Comparison of ENCODE assay signal across 8 mouse cellular contexts in genomic region chr16:91485841-91486240, GRCm38 (mm10). TPM values are rescaled to one million over a fixed set of nuclear protein-coding genes. Genes with fewer than 3 reads are reported as not detected.
DNase-seq lines count a peak whose midpoint lies in the region; ATAC-seq and TF ChIP-seq lines count a peak whose summit lies in the region.

No protein-coding gene starts in this region.

- peaks cover 27% of the 10 kb centered on the region for H3K36me3 ChIP-seq in heart, embryonic 14.5 days (ENCODE audit: control insufficient read depth, insufficient read depth, low read length)
- H3K36me3 ChIP-seq in MEL (ENCODE audit: control insufficient read depth in 1 of 2, insufficient read depth in 2 of 2, low read length in 2 of 2): peaks cover 0 to 21% of the 10 kb centered on the region in 2 experiments; a peak in 3 of 4 replicates
- peaks cover 26% of the 10 kb centered on the region for H3K36me3 ChIP-seq in hindbrain, embryonic 13.5 days
- peaks cover 12% of the 10 kb centered on the region for H3K36me3 ChIP-seq in midbrain, embryonic 16.5 days (ENCODE audit: control insufficient read depth, insufficient read depth, low read length)

- no peak for TF ChIP-seq EP300 in MEL (IDR thresholded peaks at IDR 0.05; ENCODE audit: low read depth in 1 of 2, low read length in 2 of 2)

- TF ChIP-seq POLR2A in MEL (IDR thresholded peaks at IDR 0.05; ENCODE audit: control insufficient read depth in 1 of 2, insufficient read depth in 1 of 2, low read depth in 1 of 2, low read length in 2 of 2, poor library complexity in 1 of 2): no peak

- no peak for ATAC-seq in heart, embryonic 14.5 days (ENCODE audit: insufficient number of reproducible peaks, insufficient read depth, low FRiP score, low read depth)
- 0 out of 2 replicates have a peak, but pooled peaks have one; percentile 4 for ATAC-seq in hindbrain, embryonic 13.5 days (ENCODE audit: low FRiP score)
- ATAC-seq in midbrain, embryonic 16.5 days: no peak
- no peak for ATAC-seq in cerebellum, adult (ENCODE audit: insufficient number of reproducible peaks, low FRiP score, low TSS enrichment)

- H3K9me3 ChIP-seq in heart, embryonic 14.5 days (ENCODE audit: control insufficient read depth, low read length): no peaks in the 10 kb centered on the region
- no peaks in the 10 kb centered on the region for H3K9me3 ChIP-seq in MEL (replicated peaks; ENCODE audit: insufficient read depth, low read length)
- H3K9me3 ChIP-seq in hindbrain, embryonic 13.5 days: no peaks in the 10 kb centered on the region
- no peaks in the 10 kb centered on the region for H3K9me3 ChIP-seq in midbrain, embryonic 16.5 days (replicated peaks; ENCODE audit: control insufficient read depth, low read length, poor library complexity, severe bottlenecking)

- no peak for TF ChIP-seq CTCF in MEL (IDR thresholded peaks at IDR 0.05 in 2 of 3, conservative IDR thresholded peaks at IDR 0.05 in 1 of 3; ENCODE audit: control insufficient read depth in 1 of 3, insufficient read depth in 1 of 3, low read depth in 2 of 3, low read length in 3 of 3, poor library complexity in 1 of 3, severe bottlenecking in 1 of 3)

- H3K4me3 ChIP-seq in heart, embryonic 14.5 days (ENCODE audit: control insufficient read depth in 1 of 2, insufficient read depth in 1 of 2, low read depth in 1 of 2, low read length in 2 of 2): peak overlapping the region; percentile 90 to 95; a peak in 3 of 4 replicates
- H3K4me3 ChIP-seq in MEL (ENCODE audit: control insufficient read depth in 1 of 2, insufficient read depth in 1 of 2, low read depth in 2 of 2, low read length in 2 of 2): peak overlapping the region; percentile 68 to 97
- peak overlapping the region; percentile 96 for H3K4me3 ChIP-seq in hindbrain, embryonic 13.5 days
- peak overlapping the region; percentile 81 for H3K4me3 ChIP-seq in midbrain, embryonic 16.5 days (ENCODE audit: low read depth, low read length)

- H3K9ac ChIP-seq in heart, embryonic 14.5 days (ENCODE audit: low read length): peak overlapping the region; percentile 95
- peak overlapping the region; percentile 85 for H3K9ac ChIP-seq in MEL (ENCODE audit: control insufficient read depth, low read depth, low read length, poor library complexity, severe bottlenecking)
- peak overlapping the region; percentile 99 for H3K9ac ChIP-seq in hindbrain, embryonic 13.5 days
- peak overlapping the region; percentile 94 for H3K9ac ChIP-seq in midbrain, embryonic 16.5 days (ENCODE audit: low read depth, low read length)

- H3K27ac ChIP-seq in heart, embryonic 14.5 days (replicated peaks in 1 of 2; ENCODE audit: control insufficient read depth in 1 of 2, insufficient read depth in 1 of 2, low read depth in 2 of 2, low read length in 2 of 2): peak overlapping the region; percentile 93 to 95
- no peak overlapping the region for H3K27ac ChIP-seq in MEL (ENCODE audit: control insufficient read depth, low read depth, low read length)
- H3K27ac ChIP-seq in hindbrain, embryonic 13.5 days: peak overlapping the region; percentile 97
- peak overlapping the region; percentile 91 for H3K27ac ChIP-seq in midbrain, embryonic 16.5 days (ENCODE audit: low read length)

- 30% methylated on average over 5 of the region's 5 CpGs for WGBS in heart, embryonic 14.5 days
- 44% methylated on average over 5 of the region's 5 CpGs for WGBS in hindbrain, embryonic 13.5 days
- 26% methylated on average over 5 of the region's 5 CpGs for WGBS in midbrain, embryonic 16.5 days

- H3K4me2 ChIP-seq in heart, embryonic 14.5 days (ENCODE audit: low read length): peak overlapping the region; percentile 73
- H3K4me2 ChIP-seq in hindbrain, embryonic 13.5 days: peak overlapping the region; percentile 76
- H3K4me2 ChIP-seq in midbrain, embryonic 16.5 days (ENCODE audit: low read length): peak overlapping the region; percentile 68

- peaks cover 5 to 11% of the 10 kb centered on the region in 2 experiments for H3K4me1 ChIP-seq in heart, embryonic 14.5 days (ENCODE audit: control insufficient read depth in 2 of 2, insufficient read depth in 2 of 2, low read length in 2 of 2)
- peaks cover 3 to 18% of the 10 kb centered on the region in 2 experiments; a peak in 3 of 4 replicates for H3K4me1 ChIP-seq in MEL (ENCODE audit: control insufficient read depth in 1 of 2, insufficient read depth in 2 of 2, low read length in 2 of 2)
- peaks cover 31% of the 10 kb centered on the region for H3K4me1 ChIP-seq in hindbrain, embryonic 13.5 days (replicated peaks)
- H3K4me1 ChIP-seq in midbrain, embryonic 16.5 days (ENCODE audit: control insufficient read depth, insufficient read depth, low read length): peaks cover 21% of the 10 kb centered on the region

- no peak for TF ChIP-seq RAD21 in MEL (IDR thresholded peaks at IDR 0.05; ENCODE audit: low read depth, low read length)

- H3K27me3 ChIP-seq in heart, embryonic 14.5 days (ENCODE audit: control insufficient read depth, insufficient read depth, low read length): no peaks in the 10 kb centered on the region
- no peaks in the 10 kb centered on the region for H3K27me3 ChIP-seq in MEL (ENCODE audit: control insufficient read depth in 1 of 2, insufficient read depth in 2 of 2, low read length in 2 of 2)
- no peaks in the 10 kb centered on the region for H3K27me3 ChIP-seq in hindbrain, embryonic 13.5 days
- no peaks in the 10 kb centered on the region for H3K27me3 ChIP-seq in midbrain, embryonic 16.5 days (ENCODE audit: control insufficient read depth, insufficient read depth, low read depth, low read length)

- peaks cover 4% of the 10 kb centered on the region for H3K79me2 ChIP-seq in MEL (ENCODE audit: control insufficient read depth, insufficient read depth, low read length, poor library complexity)

- no peak for DNase-seq in heart, adult 8-10 months (ENCODE audit: low spot score)
- peak; percentile 32 for DNase-seq in MEL (ENCODE audit: low read depth, low spot score)
- no peak for DNase-seq in right cerebral cortex, adult 18-20 months
- no peak for DNase-seq in layer of hippocampus, postnatal 10 days (ENCODE audit: low spot score in 2 of 2)

TF ChIP-seq in MEL, 35 proteins besides CTCF, POLR2A, EP300 and RAD21:
- TF ChIP-seq NELFE (IDR thresholded peaks at IDR 0.05; ENCODE audit: low read depth, low read length) (no peak), CHD1 (IDR thresholded peaks at IDR 0.05; ENCODE audit: low read depth, low read length) (no peak), MYB (IDR thresholded peaks at IDR 0.05; ENCODE audit: low read depth, low read length) (no peak), NRF1 (IDR thresholded peaks at IDR 0.05; ENCODE audit: insufficient read depth, low read depth, low read length, poor library complexity, severe bottlenecking) (no peak), ZMIZ1 (IDR thresholded peaks at IDR 0.05; ENCODE audit: low read depth, low read length) (no peak), ZC3H11A (IDR thresholded peaks at IDR 0.05; ENCODE audit: low read depth, low read length) (no peak), SIN3A (IDR thresholded peaks at IDR 0.05; ENCODE audit: low read length) (no peak), BHLHE40 (IDR thresholded peaks at IDR 0.05; ENCODE audit: borderline replicate concordance, low read depth, low read length) (no peak), ELF1 (IDR thresholded peaks at IDR 0.05; ENCODE audit: low read depth, low read length) (no peak), GABPA (IDR thresholded peaks at IDR 0.05; ENCODE audit: low read depth, low read length) (no peak), TCF12 (IDR thresholded peaks at IDR 0.05; ENCODE audit: low read depth, low read length) (no peak), E2F4 (IDR thresholded peaks at IDR 0.05; ENCODE audit: borderline replicate concordance, low read depth, low read length) (no peak), ZNF384 (IDR thresholded peaks at IDR 0.05; ENCODE audit: low read depth, low read length) (no peak), GATA1 (IDR thresholded peaks at IDR 0.05; ENCODE audit: low read depth, low read length) (no peak), MYC (IDR thresholded peaks at IDR 0.05; ENCODE audit: low read depth, low read length) (no peak), CHD2 (IDR thresholded peaks at IDR 0.05; ENCODE audit: low read length) (no peak), ZKSCAN1 (IDR thresholded peaks at IDR 0.05; ENCODE audit: low read depth, low read length) (no peak)

RNA-seq across cellular contexts. Expression of gene Ifnar1, which starts 0.8 kb away (rescaled TPM):
- 39.9 and 45.1 TPM in 2 replicates for polyA plus RNA-seq in heart, embryonic 14.5 days (2014; fragmentation: Nextera tagmentation; extraction: Ambion mirVana)
- total RNA-seq in heart, adult 8-10 months (2022): 10 to 100 TPM; 18.7 to 28.6 (median 22.0) TPM
- 10.3 and 12.2 TPM in 2 replicates for total RNA-seq in MEL (2012; rRNA removed)
- 10 to 100 TPM in 1 of 2 experiments, not detected in 1; 20.2 TPM for polyA plus RNA-seq in MEL (2012; ENCODE audit: insufficient read depth in 1 of 2, insufficient read length in 2 of 2, low read depth in 1 of 2, low replicate concordance in 2 of 2, missing spikeins in 1 of 2)
- polyA plus RNA-seq in hindbrain, embryonic 13.5 days (2015; fragmentation: Nextera tagmentation; extraction: Ambion mirVana): 48.4 and 53.5 TPM in 2 replicates
- 48.0 and 51.7 TPM in 2 replicates for polyA plus RNA-seq in midbrain, embryonic 16.5 days (2015; fragmentation: Nextera tagmentation; extraction: Ambion mirVana)
- total RNA-seq in layer of hippocampus, postnatal 10 days (2021): 10 to 100 TPM; 63.7 to 70.6 TPM
